Mouse (Mus musculus): Measurements from ENCODE around the gene Tnfrsf4. TPM values are rescaled to one million over a fixed set of nuclear protein-coding genes. Genes with fewer than 3 reads are reported as not detected.

Gene Tnfrsf4
- 1 to 10 TPM in 1 of 2 experiments, under 1 TPM in 1; 0.39 to 1.9 TPM for total RNA-seq (2021)

DNA sequence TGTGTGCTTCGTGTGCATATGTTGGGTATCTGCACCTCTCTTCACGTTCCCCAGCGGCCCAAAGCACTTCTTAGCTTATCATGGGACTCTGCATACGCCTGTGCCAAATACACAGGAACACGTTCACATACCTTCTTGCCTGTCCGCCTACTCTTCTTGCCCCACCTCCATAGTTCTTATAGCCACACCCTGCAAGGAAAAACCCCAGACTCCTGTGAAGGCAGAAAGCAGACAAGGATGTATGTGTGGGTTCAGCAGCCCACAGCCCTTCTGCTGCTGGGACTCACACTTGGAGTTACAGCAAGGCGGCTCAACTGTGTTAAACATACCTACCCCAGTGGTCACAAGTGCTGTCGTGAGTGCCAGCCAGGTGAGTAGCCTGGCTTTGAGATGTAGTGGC is at the start of gene Tnfrsf4:
TSS of gene Tnfrsf4 (plus strand) at position 207 of the 400 bp plus-strand sequence.
- intact Hi-C loops (cut with DNase I), result no loop called here
- peak in 1 of 2 experiments; percentile 61 for DNase-seq (ENCODE audit: low spot score in 2 of 2)

GRCm38 (mm10) chr4:155964396-155964795 is 49.2 kb upstream of the Tnfrsf4 start:
- intact Hi-C loops (cut with DNase I), result loop anchor here (5.0 kb wide), 1 partner anchor 138 kb away; no protein-coding TSS in a partner anchor
- DNase-seq (ENCODE audit: low spot score in 2 of 2), result no peak

- intact Hi-C loops (cut with DNase I), result no loop called here
- no peak for DNase-seq (ENCODE audit: low spot score in 2 of 2)
These were observed 44.5 kb upstream of the Tnfrsf4 start for GRCm38 (mm10) chr4:155969043-155969653.

GRCm38 (mm10) chr4:155970286-155970685 is 43.4 kb upstream of the Tnfrsf4 start:
- intact Hi-C loops (cut with DNase I), result no loop called here

GRCm38 (mm10) chr4:155972651-155973050 is 41.0 kb upstream of the Tnfrsf4 start:
- DNase-seq (ENCODE audit: low spot score in 2 of 2), result no peak
- intact Hi-C loops (cut with DNase I), result no loop called here

More at GRCm38 (mm10) chr4:155970286-155970685, 43.4 kb upstream of the Tnfrsf4 start:
- no peak for DNase-seq (ENCODE audit: low spot score in 2 of 2)

- intact Hi-C loops (cut with DNase I), result no loop called here
- no peak for DNase-seq (ENCODE audit: low spot score in 2 of 2)
These were observed 40.4 kb upstream of the Tnfrsf4 start for GRCm38 (mm10) chr4:155973239-155973638.

DNA sequence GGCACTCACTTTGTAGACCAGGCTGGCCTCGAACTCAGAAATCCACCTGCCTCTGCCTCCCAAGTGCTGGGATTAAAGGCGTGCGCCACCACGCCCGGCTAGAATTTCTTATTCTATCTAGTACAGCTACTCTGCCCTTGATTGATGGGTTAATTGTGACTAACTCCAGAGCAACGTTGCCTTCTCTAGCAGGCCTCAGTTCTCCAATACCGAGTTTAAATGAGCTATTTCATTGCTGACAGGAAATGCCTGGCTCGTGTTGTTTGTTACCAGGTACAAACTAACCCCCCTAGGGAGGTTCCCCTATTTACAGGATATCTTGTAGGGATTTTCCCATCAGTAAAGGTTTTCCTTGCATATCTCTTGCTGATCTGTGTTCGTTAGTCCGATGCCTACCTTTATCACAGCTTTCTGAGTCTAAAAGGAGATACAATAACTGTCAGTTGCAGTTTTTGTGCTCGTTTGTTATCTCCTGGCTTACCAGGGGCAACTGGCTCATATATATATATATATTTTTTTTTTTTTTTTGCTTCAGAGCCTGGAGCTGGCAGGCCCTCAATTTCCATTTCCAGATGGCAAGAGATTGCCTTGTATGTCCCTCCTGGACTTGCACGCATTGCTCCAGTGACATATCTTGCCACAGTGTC is 32.1 kb upstream of the Tnfrsf4 start:
- intact Hi-C loops (cut with DNase I), result no loop called here
- DNase-seq (ENCODE audit: low spot score in 2 of 2), result no peak

DNA sequence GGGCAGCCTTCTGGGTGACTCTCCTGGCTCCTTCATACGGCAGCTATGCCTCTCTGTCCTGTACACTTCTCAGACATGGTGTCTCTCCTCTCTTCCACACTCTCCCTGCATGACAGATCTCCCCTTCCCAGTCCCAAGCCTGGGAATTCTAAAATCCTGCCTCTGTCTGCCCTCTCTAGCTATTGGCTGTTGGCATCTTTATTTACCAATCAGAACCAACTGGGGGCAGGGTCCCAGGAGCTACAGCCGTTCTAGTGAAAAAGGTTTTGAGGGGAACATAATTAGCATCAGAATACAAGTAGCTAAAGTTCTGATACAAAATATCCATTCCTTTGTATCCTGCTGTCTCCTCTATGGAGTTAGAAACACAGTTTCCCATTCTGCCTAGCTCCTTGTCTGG is 29.9 kb upstream of the Tnfrsf4 start:
- intact Hi-C loops (cut with DNase I), result no loop called here
- no peak for DNase-seq (ENCODE audit: low spot score in 2 of 2)

GRCm38 (mm10) chr4:155991211-155991907 is 22.3 kb upstream of the Tnfrsf4 start:
- intact Hi-C loops (cut with DNase I), result loop anchor here (5.0 to 10.0 kb wide), 3 partner anchors 34 to 113 kb away; partner anchors contain the start of genes 9430015G10Rik and Ube2j2
- no peak for DNase-seq (ENCODE audit: low spot score in 2 of 2)

- intact Hi-C loops (cut with DNase I), result loop anchor here (5.0 to 10.0 kb wide), 3 partner anchors 35 to 113 kb away; partner anchors contain the start of genes 9430015G10Rik and Ube2j2
These were observed 21.8 kb upstream of the Tnfrsf4 start for GRCm38 (mm10) chr4:155991908-155992230.

GRCm38 (mm10) chr4:155992241-155992905 is 21.3 kb upstream of the Tnfrsf4 start, which contains the start of the genes B3galt6 and Sdf4:
B3galt6 (minus strand) TSS chr4:155992649.
Sdf4 (plus strand) TSS chr4:155992872.
- intact Hi-C loops (cut with DNase I), result loop anchor here (5.0 to 10.0 kb wide), 3 partner anchors 35 to 112 kb away; partner anchors contain the start of genes 9430015G10Rik and Ube2j2
- DNase-seq (ENCODE audit: low spot score in 2 of 2), result peak; percentile 92 to 93

More at GRCm38 (mm10) chr4:155991908-155992230, 21.8 kb upstream of the Tnfrsf4 start:
- DNase-seq (ENCODE audit: low spot score in 2 of 2), result no peak

DNA sequence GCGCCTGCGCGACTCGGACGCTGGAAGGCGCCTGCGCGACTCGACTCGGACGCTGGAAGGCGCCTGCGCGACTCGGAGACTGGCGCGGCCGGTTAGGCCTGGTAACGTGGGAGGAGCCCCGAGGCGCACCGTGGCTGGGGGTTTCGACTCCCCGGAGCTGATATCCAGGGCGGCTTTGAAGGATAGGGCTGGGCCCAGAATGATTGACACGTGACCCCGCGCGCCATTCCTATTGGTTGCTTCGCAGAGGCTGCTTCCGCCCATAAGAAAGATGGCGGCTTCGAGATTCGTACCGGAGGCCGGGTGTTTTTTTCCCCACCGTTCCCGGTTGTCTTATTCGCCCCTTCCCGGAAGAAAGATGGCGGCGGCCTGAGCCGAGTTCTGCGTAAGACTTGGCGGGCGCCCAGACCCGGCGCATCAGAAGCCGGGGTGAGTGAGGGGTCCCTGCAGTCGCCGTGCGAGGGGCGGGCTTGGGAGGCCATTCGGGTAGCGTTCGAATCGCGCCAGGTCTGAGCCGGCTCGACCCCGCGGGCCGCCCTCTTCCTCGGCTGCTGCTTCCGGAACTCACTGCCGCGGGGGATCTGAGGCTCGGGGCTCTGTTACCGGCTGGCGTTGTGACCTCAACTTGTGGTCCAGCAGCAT is 20.6 kb upstream of the Tnfrsf4 start:
- peak; percentile 97 to 99 for DNase-seq (ENCODE audit: low spot score in 2 of 2)
- intact Hi-C loops (cut with DNase I), result loop anchor here (5.0 to 10.0 kb wide), 3 partner anchors 36 to 112 kb away; partner anchors contain the start of genes 9430015G10Rik and Ube2j2

- DNase-seq (ENCODE audit: low spot score in 2 of 2), result no peak
- intact Hi-C loops (cut with DNase I), result loop anchor here (5.0 to 10.0 kb wide), 3 partner anchors 36 to 111 kb away; partner anchors contain the start of genes 9430015G10Rik and Ube2j2
These were observed 20.0 kb upstream of the Tnfrsf4 start for GRCm38 (mm10) chr4:155993606-155994005.

GRCm38 (mm10) chr4:156004109-156004508 is 9.5 kb upstream of the Tnfrsf4 start:
- intact Hi-C loops (cut with DNase I), result no loop called here
- no peak for DNase-seq (ENCODE audit: low spot score in 2 of 2)

GRCm38 (mm10) chr4:156008369-156008768 is 5.3 kb upstream of the Tnfrsf4 start:
- no peak for DNase-seq (ENCODE audit: low spot score in 2 of 2)
- intact Hi-C loops (cut with DNase I), result no loop called here

GRCm38 (mm10) chr4:156014436-156014835 is 793 bp downstream of the Tnfrsf4 start:
- DNase-seq (ENCODE audit: low spot score in 2 of 2), result no peak
- intact Hi-C loops (cut with DNase I), result no loop called here

DNA sequence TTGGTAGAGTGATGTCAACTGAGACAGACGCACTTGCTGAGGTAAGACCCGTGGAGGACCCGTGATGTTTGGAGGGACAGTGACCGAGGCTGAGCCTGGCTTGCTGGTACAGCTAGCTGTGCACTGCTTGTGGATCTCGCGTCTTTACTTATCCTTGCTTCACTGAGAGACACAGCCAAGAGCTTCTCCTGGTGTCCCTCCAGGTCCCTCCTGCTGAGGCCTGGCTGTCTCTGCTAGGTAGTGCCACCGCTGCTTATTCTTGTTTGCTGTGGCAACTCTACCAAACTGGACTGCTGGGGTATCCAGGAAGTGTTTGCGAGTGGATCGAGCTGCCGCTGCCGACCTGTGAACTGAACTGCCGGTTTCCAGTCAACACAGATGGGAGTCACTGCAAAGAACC is 6.1 kb downstream of the Tnfrsf4 start:
- intact Hi-C loops (cut with DNase I), result no loop called here

GRCm38 (mm10) chr4:156021381-156021780 is 7.7 kb downstream of the Tnfrsf4 start:
- DNase-seq (ENCODE audit: low spot score in 2 of 2), result no peak
- intact Hi-C loops (cut with DNase I), result no loop called here

More for the DNA sequence above, 6.1 kb downstream of the Tnfrsf4 start:
- DNase-seq (ENCODE audit: low spot score in 2 of 2), result no peak

DNA sequence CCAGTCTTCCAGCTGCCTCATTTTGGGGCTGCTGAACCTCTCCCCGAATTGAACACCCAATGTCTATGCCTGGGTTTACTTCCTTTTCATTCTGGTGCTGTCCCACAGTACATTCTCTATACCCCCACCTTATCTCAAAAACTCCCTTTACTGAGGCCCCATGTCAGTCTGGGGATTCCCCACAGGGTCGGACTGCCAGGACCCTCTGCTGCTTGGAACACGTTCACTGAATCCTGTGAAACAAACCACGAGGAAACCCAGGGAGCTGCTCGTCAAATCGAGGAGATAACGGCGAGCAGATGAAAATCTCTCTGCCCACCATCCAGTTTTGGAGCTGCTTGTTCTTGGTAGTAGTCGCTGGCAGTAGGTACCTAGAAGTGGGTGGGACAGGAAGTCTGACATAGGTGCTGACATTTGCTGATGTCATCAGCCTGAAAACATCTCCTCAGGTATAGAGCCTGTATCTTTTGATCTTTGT is 8.3 kb downstream of the Tnfrsf4 start:
- no peak for DNase-seq (ENCODE audit: low spot score in 2 of 2)
- intact Hi-C loops (cut with DNase I), result no loop called here

All from left cerebral cortex, postnatal 36 days (tissue).